Mouse (Mus musculus) urinary bladder, adult 18-20 months (tissue): ENCODE measurements around the gene Psap.

Experiments used
- DNase-seq, 2 experiments: peaks; one replicate each; pipeline ENCODE4 v3.0.0; 2022; ENCODE audit warnings: low spot score in 2 of 2, mixed read lengths in 2 of 2

Gene Psap

DNA sequence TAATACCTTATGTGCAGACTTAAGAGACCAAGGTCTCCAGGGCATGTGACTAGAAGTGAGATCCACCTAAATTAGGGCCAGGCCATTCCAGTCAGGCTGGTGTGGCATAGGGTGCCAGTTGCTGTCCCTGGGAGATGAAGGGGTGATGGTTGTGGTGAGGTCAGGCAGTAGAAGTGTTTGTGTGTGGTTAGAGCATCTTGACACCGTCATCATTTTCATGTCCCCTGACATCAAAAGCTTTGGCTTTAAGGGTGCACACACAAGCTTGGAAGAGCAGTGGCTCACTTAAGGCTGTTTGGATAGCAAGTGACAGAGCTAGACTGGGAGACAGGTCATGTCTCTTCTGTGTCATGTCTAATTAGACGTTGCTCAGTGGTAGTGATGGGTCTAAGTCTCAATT, 10.3 kb downstream of the Psap start:
- DNase-seq = no peak

DNA sequence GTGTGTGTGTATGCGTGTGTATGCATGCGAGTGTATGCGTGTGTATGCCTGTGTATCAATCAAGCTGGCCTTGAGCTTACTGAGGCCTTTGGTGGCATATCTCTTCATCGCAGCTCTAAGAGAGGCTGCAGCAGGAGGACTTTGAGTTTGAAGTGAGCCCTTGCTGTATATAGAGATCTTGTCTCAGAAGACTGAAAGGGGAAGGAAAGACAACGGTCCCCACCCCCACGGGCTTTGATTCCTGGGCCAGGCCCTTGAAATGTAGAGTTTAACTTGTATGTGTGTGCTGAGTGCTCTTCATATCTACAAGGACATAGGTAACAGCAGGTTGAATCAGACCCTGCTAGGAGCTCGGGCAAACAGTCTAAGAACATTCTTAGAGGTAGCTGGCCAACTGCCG, 11.8 kb downstream of the Psap start:
- DNase-seq = no peak

DNA sequence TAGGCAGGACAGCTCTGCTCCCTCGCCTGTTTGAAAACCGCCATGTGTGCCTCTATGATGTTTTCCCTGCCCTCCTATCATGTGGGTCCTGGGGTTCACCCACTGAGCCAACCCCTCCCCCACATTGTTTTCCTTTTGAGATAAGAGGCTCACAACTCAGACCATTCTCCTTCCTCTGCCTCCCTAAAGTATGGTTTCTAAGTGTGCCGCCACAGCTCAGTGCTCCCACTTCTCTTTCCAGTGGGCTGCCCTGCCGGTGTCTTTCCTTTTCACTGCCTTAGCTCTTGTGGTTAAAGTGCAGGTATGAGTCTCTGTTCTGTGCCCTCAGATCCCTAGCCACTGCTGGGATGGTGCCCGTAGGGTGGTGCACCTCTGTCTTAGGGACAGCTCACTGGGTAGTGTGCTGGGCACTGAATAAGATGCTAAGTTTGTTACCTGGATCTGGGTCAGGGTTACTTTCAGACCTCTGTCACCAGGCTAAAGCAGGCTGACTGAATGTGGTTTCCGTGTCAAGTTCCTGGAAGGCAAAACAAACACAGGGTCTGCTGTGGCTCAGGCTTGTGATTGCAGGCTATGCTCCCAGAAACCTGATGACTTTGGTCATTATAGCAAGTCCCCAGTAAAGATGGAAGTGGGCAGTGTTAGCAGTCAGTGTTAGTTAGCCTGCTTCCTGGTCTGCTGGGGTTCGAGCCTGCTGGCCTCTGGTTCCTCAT, 12.8 kb downstream of the Psap start:
- no peak for DNase-seq

GRCm38 (mm10) chr10:60290739-60291110, 13.3 kb downstream of the Psap start:
- no peak for DNase-seq

GRCm38 (mm10) chr10:60292209-60292608, 14.8 kb downstream of the Psap start:
- no peak for DNase-seq

DNA sequence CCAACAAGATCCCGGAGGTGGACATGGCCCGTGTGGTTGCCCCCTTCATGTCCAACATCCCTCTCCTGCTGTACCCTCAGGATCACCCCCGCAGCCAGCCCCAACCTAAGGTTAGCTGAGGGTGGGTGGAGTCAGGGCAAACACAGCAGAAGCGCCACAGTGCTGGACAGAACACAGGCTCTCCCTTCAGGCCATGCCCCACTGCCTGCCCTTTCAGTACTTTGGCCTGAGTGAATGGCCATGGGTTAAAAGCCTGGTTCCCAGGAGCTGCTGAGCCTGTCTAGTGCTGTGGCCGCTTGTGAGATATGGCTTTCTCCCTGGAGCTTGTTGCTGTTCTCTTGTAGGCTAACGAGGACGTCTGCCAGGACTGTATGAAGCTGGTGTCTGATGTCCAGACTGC, 17.2 kb downstream of the Psap start:
- DNase-seq = no peak

GRCm38 (mm10) chr10:60295356-60295755, 17.9 kb downstream of the Psap start:
- no peak for DNase-seq

GRCm38 (mm10) chr10:60296027-60296426, 18.6 kb downstream of the Psap start:
- DNase-seq = no peak

DNA sequence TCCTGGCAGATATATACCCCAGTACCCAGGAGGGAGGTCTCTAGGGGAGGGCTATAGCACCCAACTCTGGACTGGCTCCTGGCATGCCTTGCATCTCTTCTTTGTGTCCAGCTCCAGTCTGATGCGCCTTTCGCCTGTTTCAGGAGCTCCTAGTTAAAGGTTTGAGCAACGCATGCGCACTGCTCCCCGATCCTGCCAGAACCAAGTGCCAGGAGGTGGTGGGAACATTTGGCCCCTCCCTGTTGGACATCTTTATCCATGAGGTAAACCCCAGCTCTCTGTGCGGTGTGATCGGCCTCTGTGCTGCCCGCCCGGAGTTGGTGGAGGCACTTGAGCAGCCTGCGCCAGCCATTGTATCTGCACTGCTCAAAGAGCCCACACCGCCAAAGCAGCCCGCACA, 22.2 kb downstream of the Psap start:
- no peak for DNase-seq

- DNase-seq = no peak
Measured at GRCm38 (mm10) chr10:60303419-60303818, 26.0 kb downstream of the Psap start.

GRCm38 (mm10) chr10:60304854-60305628, 27.6 kb downstream of the Psap start:
- peak in 1 of 2 experiments; percentile 61 for DNase-seq

DNA sequence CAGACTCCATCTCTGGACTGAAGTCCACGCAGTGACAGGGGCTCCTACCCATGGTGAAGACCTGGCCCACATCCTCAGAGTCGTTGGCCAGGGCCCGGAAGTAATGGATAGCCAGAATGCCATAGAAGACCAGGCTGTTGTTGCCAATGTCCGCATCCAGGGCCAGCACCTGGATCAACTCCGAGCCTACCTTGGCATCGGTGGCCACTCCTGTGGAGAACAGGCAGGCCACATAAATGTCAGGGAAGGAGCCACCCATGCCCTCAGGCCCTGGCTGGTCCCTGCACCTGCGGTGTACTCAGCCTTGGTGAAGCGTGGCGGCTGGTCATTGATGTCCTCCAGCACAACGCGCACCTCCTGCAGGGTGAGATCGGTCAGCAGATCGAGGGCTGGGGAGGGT, 33.2 kb downstream of the Psap start:
- no peak for DNase-seq

DNA sequence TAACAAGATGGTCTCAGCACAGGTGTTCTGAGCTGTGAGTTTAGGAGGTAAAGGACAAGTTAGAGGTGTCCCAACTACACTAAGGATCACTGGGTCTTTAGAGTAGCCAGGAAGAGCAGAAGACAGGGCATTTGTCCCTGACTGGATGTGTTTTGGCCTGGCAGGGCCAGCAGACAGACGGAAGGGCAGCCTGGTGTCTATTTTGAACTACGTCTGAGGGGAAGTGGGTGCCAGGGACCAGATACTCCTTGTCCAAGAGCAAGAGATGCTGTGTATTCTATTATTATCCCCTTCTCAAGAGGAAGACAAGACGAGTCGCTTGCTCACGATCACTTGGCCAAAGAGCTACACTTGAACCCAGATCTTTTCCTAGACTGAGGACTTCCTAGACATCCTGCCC, 36.2 kb downstream of the Psap start:
- no peak for DNase-seq

GRCm38 (mm10) chr10:60316166-60316565, 38.7 kb downstream of the Psap start:
- no peak for DNase-seq

GRCm38 (mm10) chr10:60328963-60329650, 51.7 kb downstream of the Psap start:
- no peak for DNase-seq

GRCm38 (mm10) chr10:60334583-60334982, 57.2 kb downstream of the Psap start:
- DNase-seq = no peak

DNA sequence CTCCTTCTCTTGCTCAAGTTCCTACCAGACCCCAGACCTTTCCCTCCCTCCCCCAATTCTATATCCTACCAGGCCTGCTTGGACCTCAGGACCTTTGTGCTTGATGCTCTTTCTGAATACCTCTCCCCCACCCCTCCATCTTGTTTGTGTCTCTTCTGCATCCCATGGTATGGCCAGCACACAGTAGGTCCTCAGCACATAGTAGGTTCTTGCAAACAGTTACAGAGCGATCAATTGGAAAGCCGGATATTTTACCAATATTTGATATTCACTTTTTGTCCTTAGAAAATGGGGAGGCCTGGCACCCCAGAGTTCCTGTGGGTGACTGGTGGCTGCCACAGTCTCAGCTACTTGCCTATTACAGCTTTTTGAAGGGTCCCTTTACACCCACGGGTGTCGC, 57.6 kb downstream of the Psap start:
- DNase-seq = no peak

DNA sequence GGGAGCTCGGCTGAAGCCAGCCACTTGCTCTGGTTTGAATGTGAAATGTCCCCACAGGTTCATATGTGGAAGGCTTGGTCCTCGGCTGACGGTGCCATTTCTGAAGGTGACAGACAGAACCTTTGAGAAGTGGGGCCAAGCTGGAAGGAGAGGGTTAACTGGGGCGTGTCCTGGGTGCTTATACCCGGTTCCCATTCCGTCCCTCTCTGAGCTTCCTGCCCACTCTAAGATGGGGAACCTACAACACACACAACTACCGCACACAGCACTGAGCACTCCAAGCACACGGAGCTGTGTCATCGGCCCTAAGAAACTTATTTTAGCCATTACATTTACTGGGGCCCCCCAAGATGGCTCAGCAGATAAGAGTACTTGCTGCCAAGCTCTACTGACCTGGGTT, 64.1 kb downstream of the Psap start:
- DNase-seq = no peak

- DNase-seq = no peak
Measured at GRCm38 (mm10) chr10:60344111-60344510, 66.7 kb downstream of the Psap start.

- no peak for DNase-seq
Measured at GRCm38 (mm10) chr10:60346056-60346455, 68.6 kb downstream of the Psap start.

- DNase-seq = peak; percentile 78
Measured at GRCm38 (mm10) chr10:60346701-60347405, 69.4 kb downstream of the Psap start, which contains the start of gene Vsir. TSS of gene Vsir (plus strand) at chr10:60346851.
